In genomic region chr5:72916048-72916447, GRCm38 (mm10) we compare ENCODE assay signal across 9 mouse cellular contexts. TPM values are rescaled to one million over a fixed set of nuclear protein-coding genes. Genes with fewer than 3 reads are reported as not detected.
A peak's percentile ranks its signal among the peaks of the same experiment; 100 is the strongest.
DNase-seq lines count a peak whose midpoint lies in the region; ATAC-seq and TF ChIP-seq lines count a peak whose summit lies in the region.
"Had no signal": no experiment of that assay in that cellular context is flagged by ENCODE, and none has a peak within 500 bp of the region (broad histone marks: within the 10 kb centered on the region; RNA-seq: fewer than 3 reads in every experiment).

No protein-coding gene starts in this region.

- H3K4me2 ChIP-seq in heart, embryonic 13.5 days = peak overlapping the region; percentile 80
- peak overlapping the region; percentile 71 for H3K4me2 ChIP-seq in heart, embryonic 16.5 days (ENCODE audit: low read depth, low read length)

- no peak for ATAC-seq in heart, embryonic 13.5 days (ENCODE audit: extremely low read depth, insufficient number of reproducible peaks, low FRiP score, low TSS enrichment)
- ATAC-seq in heart, embryonic 16.5 days (replicated peaks; ENCODE audit: extremely low read depth, insufficient read depth, low FRiP score) = no peak

- 20% methylated on average over 4 of the region's 4 CpGs for WGBS in heart, embryonic 13.5 days
- 18% methylated on average over 4 of the region's 4 CpGs for whole genome bisulfite sequencing in heart, embryonic 16.5 days
- 76% methylated on average over 4 of the region's 4 CpGs for WGBS in macrophage (ENCODE audit: missing documents)

- H3K9me3 ChIP-seq in heart, embryonic 13.5 days = no peaks in the 10 kb centered on the region
- no peaks in the 10 kb centered on the region for H3K9me3 ChIP-seq in MEL (replicated peaks; ENCODE audit: insufficient read depth, low read length)
- H3K9me3 ChIP-seq in heart, embryonic 16.5 days (replicated peaks; ENCODE audit: control insufficient read depth, low read length) = no peaks in the 10 kb centered on the region

- H3K9ac ChIP-seq in heart, embryonic 13.5 days = peak overlapping the region; percentile 99
- H3K9ac ChIP-seq in MEL (ENCODE audit: control insufficient read depth, low read depth, low read length, poor library complexity, severe bottlenecking) = peak overlapping the region; percentile 97
- H3K9ac ChIP-seq in heart, embryonic 16.5 days (ENCODE audit: low read length) = peak overlapping the region; percentile 99

- H3K36me3 ChIP-seq in heart, embryonic 13.5 days = no peaks in the 10 kb centered on the region
- H3K36me3 ChIP-seq in MEL (ENCODE audit: control insufficient read depth in 1 of 2, insufficient read depth in 2 of 2, low read length in 2 of 2) (peaks cover 0 to 36% of the 10 kb centered on the region in 2 experiments; a peak in 2 of 4 replicates), macrophage (ENCODE audit: inconsistent target) (no peaks in the 10 kb centered on the region)
- no peaks in the 10 kb centered on the region for H3K36me3 ChIP-seq in heart, embryonic 16.5 days (ENCODE audit: control insufficient read depth, insufficient read depth)

- no peak for TF ChIP-seq CTCF in MEL (IDR thresholded peaks at IDR 0.05 in 2 of 3, conservative IDR thresholded peaks at IDR 0.05 in 1 of 3; ENCODE audit: control insufficient read depth in 1 of 3, insufficient read depth in 1 of 3, low read depth in 2 of 3, low read length in 3 of 3, poor library complexity in 1 of 3, severe bottlenecking in 1 of 3)

- H3K27me3 ChIP-seq in heart, embryonic 13.5 days (replicated peaks) = no peaks in the 10 kb centered on the region
- H3K27me3 ChIP-seq in MEL (ENCODE audit: control insufficient read depth in 1 of 2, insufficient read depth in 2 of 2, low read length in 2 of 2) = no peaks in the 10 kb centered on the region
- no peaks in the 10 kb centered on the region for H3K27me3 ChIP-seq in heart, embryonic 16.5 days (ENCODE audit: control insufficient read depth, insufficient read depth, low read length)

- TF ChIP-seq EP300 in MEL (IDR thresholded peaks at IDR 0.05; ENCODE audit: low read depth in 1 of 2, low read length in 2 of 2) = no peak

- peaks cover 54% of the 10 kb centered on the region for H3K4me1 ChIP-seq in heart, embryonic 13.5 days
- peaks cover 7 to 21% of the 10 kb centered on the region in 2 experiments for H3K4me1 ChIP-seq in MEL (ENCODE audit: control insufficient read depth in 1 of 2, insufficient read depth in 2 of 2, low read length in 2 of 2)
- H3K4me1 ChIP-seq in heart, embryonic 16.5 days (ENCODE audit: control insufficient read depth, insufficient read depth, low read length) = peaks cover 39% of the 10 kb centered on the region

- no peak for TF ChIP-seq RAD21 in MEL (IDR thresholded peaks at IDR 0.05; ENCODE audit: low read depth, low read length)

- TF ChIP-seq POLR2A in MEL (IDR thresholded peaks at IDR 0.05; ENCODE audit: control insufficient read depth in 1 of 2, insufficient read depth in 1 of 2, low read depth in 1 of 2, low read length in 2 of 2, poor library complexity in 1 of 2) = no peak

- no peak for DNase-seq in heart, adult 9 months (ENCODE audit: low spot score in 2 of 2)
- no peak for DNase-seq in MEL (ENCODE audit: low read depth, low spot score)
- no peak for DNase-seq in ovary, postnatal 14 days (ENCODE audit: low spot score)
- DNase-seq in cerebellum, postnatal 4 days (ENCODE audit: low spot score in 2 of 2) = no peak
- DNase-seq in adrenal gland, adult 18-20 months (ENCODE audit: low spot score in 2 of 2) = no peak
- DNase-seq: spleen, adult 18-20 months had no signal

- H3K79me2 ChIP-seq in MEL (ENCODE audit: control insufficient read depth, insufficient read depth, low read length, poor library complexity) = peaks cover 43% of the 10 kb centered on the region
- H3K79me2 ChIP-seq in macrophage (ENCODE audit: inconsistent target) = peaks cover 63% of the 10 kb centered on the region

- H3K27ac ChIP-seq in heart, embryonic 13.5 days (replicated peaks) = peak overlapping the region; percentile 100
- no peak overlapping the region for H3K27ac ChIP-seq in MEL (ENCODE audit: control insufficient read depth, low read depth, low read length)
- H3K27ac ChIP-seq in heart, embryonic 16.5 days (ENCODE audit: low read length) = peak overlapping the region; percentile 98
- H3K27ac ChIP-seq in macrophage = no peak overlapping the region

- H3K4me3 ChIP-seq in heart, embryonic 13.5 days = peak overlapping the region; percentile 95
- peak overlapping the region in 1 of 2 experiments; percentile 76; a peak in 3 of 4 replicates for H3K4me3 ChIP-seq in MEL (ENCODE audit: control insufficient read depth in 1 of 2, insufficient read depth in 1 of 2, low read depth in 2 of 2, low read length in 2 of 2)
- peak overlapping the region; percentile 76 for H3K4me3 ChIP-seq in heart, embryonic 16.5 days (ENCODE audit: low read length)
- H3K4me3 ChIP-seq in macrophage (ENCODE audit: inconsistent target) = peak overlapping the region; percentile 80

TF ChIP-seq in MEL, 35 proteins besides CTCF, POLR2A, EP300 and RAD21:
- no peak for TF ChIP-seq USF1 (IDR thresholded peaks at IDR 0.05; ENCODE audit: low read depth, low read length)
- no peak for TF ChIP-seq MXI1 (IDR thresholded peaks at IDR 0.05; ENCODE audit: low read depth, low read length)
- no peak for TF ChIP-seq JUND (IDR thresholded peaks at IDR 0.05; ENCODE audit: low read depth, low read length)
- no peak for TF ChIP-seq TAL1 (IDR thresholded peaks at IDR 0.05; ENCODE audit: low read length)
- no peak for TF ChIP-seq MAX (IDR thresholded peaks at IDR 0.05; ENCODE audit: low read length)
- TF ChIP-seq MEF2A (IDR thresholded peaks at IDR 0.05; ENCODE audit: extremely low read depth, insufficient replicate concordance, low read depth, low read length, poor library complexity, severe bottlenecking) = no peak
- no peak for TF ChIP-seq ZNF384 (IDR thresholded peaks at IDR 0.05; ENCODE audit: low read depth, low read length)
- TF ChIP-seq TCF12 (IDR thresholded peaks at IDR 0.05; ENCODE audit: low read depth, low read length) = no peak
- no peak for TF ChIP-seq MAZ (IDR thresholded peaks at IDR 0.05; ENCODE audit: low read depth, low read length)
- no peak for TF ChIP-seq ELF1 (IDR thresholded peaks at IDR 0.05; ENCODE audit: low read depth, low read length)
- TF ChIP-seq ZMIZ1 (IDR thresholded peaks at IDR 0.05; ENCODE audit: low read depth, low read length) = no peak
- TF ChIP-seq POLR2AphosphoS5 (IDR thresholded peaks at IDR 0.05; ENCODE audit: borderline replicate concordance, low read depth, low read length) = no peak

RNA-seq across cellular contexts. Expression of gene Slain2, which starts 1.9 kb away (rescaled TPM):
- 17.0 and 18.1 TPM in 2 replicates for polyA plus RNA-seq in heart, embryonic 13.5 days (2015; fragmentation: Nextera tagmentation; extraction: Ambion mirVana)
- total RNA-seq in MEL (2012; rRNA removed) = 18.8 and 18.9 TPM in 2 replicates
- polyA plus RNA-seq in MEL (2012; ENCODE audit: insufficient read depth in 1 of 2, insufficient read length in 2 of 2, low read depth in 1 of 2, low replicate concordance in 2 of 2, missing spikeins in 1 of 2) (10 to 100 TPM; 29.9 to 42.9 TPM), macrophage (2018) (21.7 to 48.1 TPM (median 30.2 TPM) in 3 replicates)
- polyA plus RNA-seq in heart, embryonic 16.5 days (2015; fragmentation: Nextera tagmentation; extraction: Ambion mirVana) = 22.6 and 24.0 TPM in 2 replicates
- 10 to 100 TPM; 28.1 to 66.6 (median 39.8) TPM for total RNA-seq in macrophage (2018; cell fraction: chromatin; rRNA removed)
- total RNA-seq in macrophage (2018; cell fraction: cytosol; rRNA removed) = 10 to 100 TPM; 26.4 to 45.7 (median 34.2) TPM
- total RNA-seq in macrophage (2018; cell fraction: nucleus; rRNA removed) = 10 to 100 TPM; 22.1 to 65.2 (median 35.6) TPM
- total RNA-seq in adrenal gland, adult 18-20 months (2021) = 10 to 100 TPM; 54.9 to 60.7 TPM

RNA-seq across cellular contexts. Expression of gene Tec, which starts 47.8 kb away (rescaled TPM):
- polyA plus RNA-seq in heart, embryonic 13.5 days (2015; fragmentation: Nextera tagmentation; extraction: Ambion mirVana) = 15.1 and 17.2 TPM in 2 replicates
- 44.8 and 57.4 TPM in 2 replicates for total RNA-seq in MEL (2012; rRNA removed)
- polyA plus RNA-seq in MEL (2012; ENCODE audit: insufficient read depth in 1 of 2, insufficient read length in 2 of 2, low read depth in 1 of 2, low replicate concordance in 2 of 2, missing spikeins in 1 of 2) (10 to 100 TPM in 1 of 2 experiments, not detected in 1; 61.1 TPM), macrophage (2018) (53.1 to 81.3 TPM (median 56.1 TPM) in 3 replicates)
- 17.9 and 23.0 TPM in 2 replicates for polyA plus RNA-seq in heart, embryonic 16.5 days (2015; fragmentation: Nextera tagmentation; extraction: Ambion mirVana)
- 100 to 1,000 TPM in 25 of 26 experiments, 10 to 100 TPM in 1; 90.4 to 656 (median 263) TPM for total RNA-seq in macrophage (2018; cell fraction: chromatin; rRNA removed)
- total RNA-seq in macrophage (2018; cell fraction: cytosol; rRNA removed) = 10 to 100 TPM; 26.8 to 77.1 (median 51.1) TPM
- 100 to 1,000 TPM in 13 of 26 experiments, 10 to 100 TPM in 13; 37.0 to 278 (median 131) TPM for total RNA-seq in macrophage (2018; cell fraction: nucleus; rRNA removed)
- 1 to 10 TPM; 2.0 to 2.5 TPM for total RNA-seq in adrenal gland, adult 18-20 months (2021)

RNA-seq across cellular contexts. Expression of gene Gm10135, which starts 58.5 kb away (rescaled TPM):
- polyA plus RNA-seq in heart, embryonic 13.5 days (2015; fragmentation: Nextera tagmentation; extraction: Ambion mirVana) = not detected in 2 replicates
- 1.5 TPM in 1 of 2 replicates, not detected in the other for total RNA-seq in MEL (2012; rRNA removed)
- polyA plus RNA-seq in MEL (2012; ENCODE audit: insufficient read depth in 1 of 2, insufficient read length in 2 of 2, low read depth in 1 of 2, low replicate concordance in 2 of 2, missing spikeins in 1 of 2) (1 to 10 TPM in 1 of 2 experiments, not detected in 1; 6.0 TPM), macrophage (2018) (not detected in 3 replicates)
- polyA plus RNA-seq in heart, embryonic 16.5 days (2015; fragmentation: Nextera tagmentation; extraction: Ambion mirVana) = not detected in 2 replicates
- total RNA-seq in macrophage (2018; cell fraction: chromatin; rRNA removed) = not detected
- not detected for total RNA-seq in macrophage (2018; cell fraction: cytosol; rRNA removed)
- not detected for total RNA-seq in macrophage (2018; cell fraction: nucleus; rRNA removed)
- not detected for total RNA-seq in adrenal gland, adult 18-20 months (2021)

Comparison
In these comparisons a context has a peak if more than half of its experiments do, and no peak if none do; other contexts are left out.
1. H3K27ac ChIP-seq: peak in heart, embryonic 13.5 days (single experiment) and heart, embryonic 16.5 days (single experiment); none in MEL (single experiment) and macrophage (single experiment).
2. Peak in every context shown above with its lines, with median percentiles within 50 percentile points of each other: H3K9ac ChIP-seq.